Mouse (Mus musculus): ENCODE measurements around the gene Tnk2.

DNA sequence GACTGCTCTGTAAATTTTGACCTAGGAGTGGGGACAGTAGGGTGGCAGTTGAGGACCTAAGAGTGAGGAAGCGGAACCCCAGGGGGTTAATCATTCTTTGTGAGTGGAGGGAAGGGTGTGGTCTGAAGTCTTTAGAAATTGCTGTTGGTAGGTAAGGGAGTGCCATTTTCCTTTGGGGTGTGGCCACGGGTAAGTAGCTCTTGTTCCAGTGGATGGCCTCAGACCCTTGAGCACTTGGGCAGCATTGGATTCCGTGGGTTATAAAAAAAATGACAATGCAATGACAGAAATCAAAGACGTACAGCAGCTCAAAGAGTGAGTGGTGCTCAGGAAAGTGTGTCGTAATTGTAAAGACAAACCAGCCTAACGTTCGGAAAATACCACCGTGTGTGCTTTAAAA lies 12.6 kb downstream of the Tnk2 start:
- TF ChIP-seq CTCF (IDR thresholded peaks at IDR 0.05; ENCODE audit: low read depth), result no peak
- TF ChIP-seq EP300 (IDR thresholded peaks at IDR 0.05; ENCODE audit: low read depth), result no peak

All from liver, embryonic 14.5 days (tissue).